In genomic region chr15:59762061-59762460, GRCm38 (mm10) we compare ENCODE assay signal across 15 mouse cellular contexts.
"Had no signal": no experiment of that assay in that cellular context is flagged by ENCODE, and none has a peak within 500 bp of the region (broad histone marks: within the 10 kb centered on the region; RNA-seq: fewer than 3 reads in every experiment).

No protein-coding gene starts in this region.

- H3K9ac ChIP-seq: limb, embryonic 15.5 days; liver, embryonic 13.5 days; liver, postnatal 0 days; lung, embryonic 15.5 days; midbrain, embryonic 13.5 days; neural tube, embryonic 13.5 days had no signal

- H3K27me3 ChIP-seq: limb, embryonic 15.5 days; liver, embryonic 13.5 days; lung, embryonic 15.5 days; midbrain, embryonic 13.5 days; neural tube, embryonic 13.5 days had no signal

- H3K27ac ChIP-seq: kidney, postnatal 0 days; limb, embryonic 15.5 days; liver, embryonic 13.5 days; lung, embryonic 15.5 days; midbrain, embryonic 13.5 days; neural tube, embryonic 13.5 days had no signal

- H3K4me3 ChIP-seq: limb, embryonic 15.5 days; liver, embryonic 13.5 days; lung, embryonic 15.5 days; midbrain, embryonic 13.5 days; myocyte; neural tube, embryonic 13.5 days had no signal

- ATAC-seq: liver, postnatal 0 days; midbrain, embryonic 13.5 days had no signal

- DNase-seq: kidney, adult 11 months; kidney, adult 9 months; kidney, postnatal 36 days; layer of hippocampus, adult 9-11 months; layer of hippocampus, postnatal 36 days; liver, embryonic 13.5 days; liver, postnatal 0 days; retina, postnatal 1 day; thymus, postnatal 14 days had no signal

- H3K4me1 ChIP-seq: liver, embryonic 13.5 days; lung, embryonic 15.5 days; midbrain, embryonic 13.5 days; neural tube, embryonic 13.5 days had no signal

- H3K4me2 ChIP-seq: limb, embryonic 15.5 days; liver, embryonic 13.5 days; lung, embryonic 15.5 days; midbrain, embryonic 13.5 days; neural tube, embryonic 13.5 days had no signal

- H3K36me3 ChIP-seq: limb, embryonic 15.5 days; liver, embryonic 13.5 days; lung, embryonic 15.5 days; midbrain, embryonic 13.5 days; neural tube, embryonic 13.5 days had no signal

- H3K9me3 ChIP-seq: limb, embryonic 15.5 days; lung, embryonic 15.5 days; midbrain, embryonic 13.5 days; neural tube, embryonic 13.5 days had no signal
